Mouse (Mus musculus) neutrophil, adult 5-6 weeks (primary cell): ENCODE results near the gene Fam120b. TPM values are rescaled to one million over a fixed set of nuclear protein-coding genes. Genes with fewer than 3 reads are reported as not detected.

Experiments
- total RNA-seq: library from RNA; stranded (forward); fragments of 200-1000 nt; gene quantifications from 2 replicates; pipeline ENCODE4 v1.2.3, GENCODE M21; 2017

The Fam120b gene
- total RNA-seq, 1 experiment from 2014 or later, result 50.6 TPM

Other genes with a start within 250 kb of the Fam120b start
- gene Dll1, start 19.3 kb upstream of the Fam120b start, total RNA-seq, result 1.2 and 1.4 TPM in 2 replicates
- gene Psmb1, start 103.5 kb downstream of the Fam120b start, total RNA-seq, result 123 and 139 TPM in 2 replicates
- 51.9 and 63.9 TPM in 2 replicates for gene Tbp, start 103.7 kb downstream of the Fam120b start, total RNA-seq
- gene Pdcd2, start 131.1 kb downstream of the Fam120b start, total RNA-seq, result 43.8 and 57.3 TPM in 2 replicates
- 21.0 and 22.5 TPM in 2 replicates for gene Prdm9, start 168.2 kb downstream of the Fam120b start, total RNA-seq